Mouse (Mus musculus) CH12.LX (cell line): ENCODE data around the gene Gbp5. TPM values are rescaled to one million over a fixed set of nuclear protein-coding genes. Genes with fewer than 3 reads are reported as not detected.

Source experiments
- DNase-seq: peaks from one replicate; pipeline ENCODE4 v3.0.0-alpha.2; 2013; ENCODE audit errors: extremely low read depth
- H3K27ac ChIP-seq: 2 replicates; pipeline ENCODE4 v1.5.1; 2012; ENCODE audit warnings: low read depth, mild to moderate bottlenecking, control low read depth, moderate library complexity; ENCODE audit not compliant: insufficient read depth
- H3K27me3 ChIP-seq: replicated peaks from 2 replicates; pipeline ENCODE3; 2012; ENCODE audit warnings: inconsistent platforms
- H3K36me3 ChIP-seq, 2 experiments: replicated peaks in 1 of 2; 2 replicates each; pipeline versions ENCODE3 to v1.6.1; 2012; ENCODE audit warnings: inconsistent platforms in 1 of 2, low read length in 1 of 2, mild to moderate bottlenecking in 1 of 2, mixed read lengths in 1 of 2, moderate library complexity in 1 of 2; ENCODE audit not compliant: control insufficient read depth in 1 of 2, insufficient read depth in 1 of 2
- H3K4me1 ChIP-seq, 2 experiments: 2 replicates each; pipeline ENCODE4 v1.6.1; 2012; ENCODE audit warnings: inconsistent platforms in 1 of 2, moderate library complexity in 1 of 2; ENCODE audit not compliant: insufficient read depth in 2 of 2, control insufficient read depth in 1 of 2
- H3K4me2 ChIP-seq: 2 replicates; pipeline ENCODE4 v1.6.1; 2012; ENCODE audit warnings: low read depth, mild to moderate bottlenecking, control low read depth; ENCODE audit not compliant: poor library complexity, insufficient read depth, severe bottlenecking
- H3K4me3 ChIP-seq, 3 experiments: fragments of 150-350 bp in 1 of 3; sonication (generic) in 1 of 3; replicated peaks in 1 of 3; 2 replicates each; pipeline versions ENCODE3 to v1.5.1; 2011 to 2012; ENCODE audit warnings: low read depth in 2 of 3, low read length in 2 of 3, mild to moderate bottlenecking in 2 of 3, moderate library complexity in 2 of 3, control low read depth in 1 of 3, improper control_type of control experiment in 1 of 3, inconsistent platforms in 1 of 3, mixed read lengths in 1 of 3; ENCODE audit not compliant: poor library complexity in 1 of 3
- H3K79me2 ChIP-seq: replicated peaks from 2 replicates; pipeline ENCODE4 v1.6.1; 2012; ENCODE audit warnings: mild to moderate bottlenecking, moderate library complexity; ENCODE audit not compliant: control insufficient read depth, poor library complexity, insufficient read depth, severe bottlenecking; ENCODE audit errors: extremely low read depth
- H3K9ac ChIP-seq: 2 replicates; pipeline ENCODE4 v1.6.1; 2012; ENCODE audit warnings: low read depth, mild to moderate bottlenecking, control low read depth, moderate library complexity; ENCODE audit not compliant: insufficient read depth
- H3K9me3 ChIP-seq: replicated peaks from 2 replicates; pipeline ENCODE3; 2012; ENCODE audit warnings: low read length, inconsistent platforms, mixed read lengths
- BHLHE40 ChIP-seq: IDR thresholded peaks from 2 replicates; pipeline ENCODE4 v1.6.1; 2011; ENCODE audit warnings: mild to moderate bottlenecking, low read depth, low read length, improper control_type of control experiment
- CHD1 ChIP-seq: IDR thresholded peaks from 2 replicates; pipeline ENCODE4 v1.6.1; 2012; ENCODE audit warnings: low read depth, low read length, improper control_type of control experiment, inconsistent platforms
- CHD2 ChIP-seq: IDR thresholded peaks from 2 replicates; pipeline ENCODE4 v1.6.1; 2011; ENCODE audit warnings: low read length, improper control_type of control experiment
- CTCF ChIP-seq, 2 experiments: IDR thresholded peaks in 1 of 2; conservative IDR thresholded peaks in 1 of 2; 2 replicates each; pipeline ENCODE4 v1.5.1; 2011 to 2012; ENCODE audit warnings: low read depth in 2 of 2, low read length in 2 of 2, improper control_type of control experiment in 1 of 2, inconsistent platforms in 1 of 2, mild to moderate bottlenecking in 1 of 2, moderate library complexity in 1 of 2
- ELF1 ChIP-seq: IDR thresholded peaks from 2 replicates; pipeline ENCODE4 v1.6.1; 2014; ENCODE audit warnings: low read depth, mild to moderate bottlenecking, inconsistent platforms, low read length, improper control_type of control experiment
- ETS1 ChIP-seq: conservative IDR thresholded peaks from 2 replicates; pipeline ENCODE4 v1.6.1; 2012; ENCODE audit warnings: low read depth, mild to moderate bottlenecking, inconsistent platforms, low read length, improper control_type of control experiment, moderate library complexity
- IRF4 ChIP-seq: IDR thresholded peaks from 2 replicates; pipeline ENCODE4 v1.6.1; 2014; ENCODE audit warnings: low read depth, mild to moderate bottlenecking, inconsistent platforms, low read length, improper control_type of control experiment
- JUND ChIP-seq: conservative IDR thresholded peaks from 2 replicates; pipeline ENCODE4 v1.6.1; 2011; ENCODE audit warnings: low read depth, low read length, improper control_type of control experiment
- KAT2A ChIP-seq: IDR thresholded peaks from 2 replicates; pipeline ENCODE4 v1.6.1; 2012; ENCODE audit warnings: low read length, improper control_type of control experiment, inconsistent platforms; ENCODE audit not compliant: insufficient replicate concordance
- MAFK ChIP-seq: IDR thresholded peaks from 2 replicates; pipeline ENCODE4 v1.6.1; 2011; ENCODE audit warnings: low read length, improper control_type of control experiment; ENCODE audit not compliant: insufficient replicate concordance
- MAZ ChIP-seq: IDR thresholded peaks from 2 replicates; pipeline ENCODE4 v1.6.1; 2012; ENCODE audit warnings: low read depth, mild to moderate bottlenecking, inconsistent platforms, low read length, improper control_type of control experiment, moderate library complexity
- MEF2A ChIP-seq: IDR thresholded peaks from 2 replicates; pipeline ENCODE4 v1.6.1; 2014; ENCODE audit warnings: low read depth, mild to moderate bottlenecking, inconsistent platforms, low read length, improper control_type of control experiment, borderline replicate concordance
- MYC ChIP-seq: IDR thresholded peaks from 2 replicates; pipeline ENCODE4 v1.6.1; 2011; ENCODE audit warnings: low read depth, mild to moderate bottlenecking, improper control_type of control experiment, low read length
- NRF1 ChIP-seq: IDR thresholded peaks from 2 replicates; pipeline ENCODE4 v1.6.1; 2014; ENCODE audit warnings: low read depth, mild to moderate bottlenecking, inconsistent platforms, low read length, improper control_type of control experiment, moderate library complexity
- POLR2A ChIP-seq: IDR thresholded peaks from 2 replicates; pipeline ENCODE4 v1.6.1; 2011; ENCODE audit warnings: low read depth, mild to moderate bottlenecking, improper control_type of control experiment, low read length
- POLR2AphosphoS2 ChIP-seq: IDR thresholded peaks from 2 replicates; pipeline ENCODE4 v1.6.1; 2011; ENCODE audit warnings: low read depth, low read length, improper control_type of control experiment
- RAD21 ChIP-seq: IDR thresholded peaks from 2 replicates; pipeline ENCODE4 v1.6.1; 2011; ENCODE audit warnings: low read depth, mild to moderate bottlenecking, low read length, improper control_type of control experiment, moderate library complexity
- RCOR1 ChIP-seq: conservative IDR thresholded peaks from 2 replicates; pipeline ENCODE4 v1.6.1; 2012; ENCODE audit warnings: low read depth, mild to moderate bottlenecking, inconsistent platforms, low read length, improper control_type of control experiment
- SIN3A ChIP-seq: IDR thresholded peaks from 2 replicates; pipeline ENCODE4 v1.6.1; 2012; ENCODE audit warnings: low read length, improper control_type of control experiment, inconsistent platforms
- SMC3 ChIP-seq: IDR thresholded peaks from 2 replicates; pipeline ENCODE4 v1.6.1; 2011; ENCODE audit warnings: low read depth, low read length, improper control_type of control experiment
- UBTF ChIP-seq: IDR thresholded peaks from 2 replicates; pipeline ENCODE4 v1.6.1; 2012; ENCODE audit warnings: low read depth, mild to moderate bottlenecking, inconsistent platforms, low read length, improper control_type of control experiment, moderate library complexity
- ZC3H11A ChIP-seq: IDR thresholded peaks from 2 replicates; pipeline ENCODE4 v1.6.1; 2012; ENCODE audit warnings: low read depth, mild to moderate bottlenecking, inconsistent platforms, low read length, improper control_type of control experiment
- ZNF384 ChIP-seq: IDR thresholded peaks from 2 replicates; pipeline ENCODE4 v1.6.1; 2012; ENCODE audit warnings: low read depth, low read length, improper control_type of control experiment, inconsistent platforms
- dilution Hi-C: fragments of 300-500 bp; cut with MboI; formaldehyde crosslinking; loops from 2 replicates; pipeline ENCODE4 v1.14.3; 2020; ENCODE audit warnings: low sequenced_read_pairs; ENCODE audit not compliant: extremely low pct_unique_long_range_greater_than_20kb, extremely low pct_ligation_motif_present
- in situ Hi-C: fragments of 300-500 bp; cut with MboI; formaldehyde crosslinking; loops from 3 replicates; pipeline ENCODE4 v1.14.3; 2019; ENCODE audit warnings: low sequenced_read_pairs, low pct_ligation_motif_present, low pct_unique_long_range_greater_than_20kb, mixed read lengths
- polyA plus RNA-seq: library from polyadenylated mRNA; unstranded; fragments of >175 nt; gene quantifications from 2 replicates; pipeline ENCODE4 v1.2.1, GENCODE M21; 2012; ENCODE audit warnings: low read depth; ENCODE audit not compliant: insufficient read length
- total RNA-seq, 2 experiments: library from RNA; depleted of rRNA; stranded (reverse); fragments of 300-350 nt in 1 of 2; fragments of >200 nt in 1 of 2; gene quantifications; 2 replicates each; pipeline ENCODE4 v1.2.3; 2012 to 2014

The Gbp5 gene
- total and polyA plus RNA-seq, 3 experiments = 1.3 to 16.1 (median 4.8) TPM

DNA sequence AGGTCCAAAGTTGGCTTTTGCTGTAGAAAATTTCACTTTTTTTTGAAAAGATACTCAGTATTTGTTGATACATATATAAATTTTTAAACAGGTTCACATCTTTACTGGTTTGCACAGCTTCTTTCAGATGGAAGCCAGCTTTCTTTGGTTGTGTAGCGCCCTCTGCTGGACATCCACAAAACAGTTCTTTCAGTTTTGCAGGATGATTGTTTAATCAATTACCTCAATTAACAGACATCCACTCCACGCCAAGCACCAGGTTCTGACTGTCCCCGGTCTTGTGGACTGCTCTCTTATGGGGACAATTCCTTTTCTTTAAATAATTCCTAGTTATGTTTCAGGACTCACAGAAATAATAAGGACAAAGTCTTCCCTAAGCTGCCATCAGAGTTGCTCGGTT, 17.9 kb upstream of the Gbp5 start:
- Histone ChIP-seq H3K4me2 (peak overlapping the region; percentile 93), H3K9ac (no peak overlapping the region), H3K9me3 (no peaks in the 10 kb centered on the region), H3K27ac (no peak overlapping the region), H3K4me3 (no peak overlapping the region), H3K4me1 (peaks cover 5 to 18% of the 10 kb centered on the region in 2 experiments; a peak in 3 of 4 replicates), H3K27me3 (peaks cover 2% of the 10 kb centered on the region), H3K36me3 (no peaks in the 10 kb centered on the region), H3K79me2 (no peaks in the 10 kb centered on the region)
- dilution Hi-C loops = loop anchor here (25.0 kb wide), 1 partner anchor 236 kb away; the partner anchor contains the start of gene Kyat3
- DNase-seq = peak; percentile 85
- TF ChIP-seq ZNF384 (no peak), MYC (no peak), ELF1 (no peak), JUND (no peak; the same call in 1 of the 2 replicates), ETS1 (no peak), ZC3H11A (peak; percentile 79), SMC3 (peak; percentile 88), MAFK (no peak), RAD21 (peak; percentile 99), NRF1 (no peak), MAZ (no peak), CTCF (conservative IDR thresholded peaks at IDR 0.05 in 1 of 2, IDR thresholded peaks at IDR 0.05 in 1 of 2; ENCODE audit: low read depth in 2 of 2, low read length in 2 of 2) (peak; percentile 92 to 98), KAT2A (no peak)
- in situ Hi-C loops = loop anchor here (10.0 kb wide), 1 partner anchor 591 kb away; no protein-coding TSS in a partner anchor

DNA sequence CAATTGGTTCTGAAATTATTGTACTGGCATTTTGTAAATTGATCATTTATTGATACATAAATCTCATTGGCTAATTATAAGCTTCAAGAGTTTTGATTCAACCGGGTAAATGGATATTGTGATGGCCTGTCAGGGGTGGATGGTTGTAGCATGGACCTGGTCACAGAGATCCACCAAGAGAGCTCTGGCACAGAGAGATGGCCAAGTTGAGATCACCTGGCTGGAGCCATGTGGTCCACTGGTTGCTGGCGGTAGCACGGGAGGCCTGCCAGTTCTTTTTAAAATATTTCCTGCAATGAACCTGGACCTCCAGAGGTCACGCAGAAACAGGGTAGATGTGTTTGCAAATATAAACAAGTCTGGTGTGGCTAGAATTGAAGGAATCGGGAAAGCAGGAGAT, 15.9 kb upstream of the Gbp5 start:
- no peaks in the 10 kb centered on the region for H3K36me3 ChIP-seq
- H3K4me1 ChIP-seq = peaks cover 5 to 13% of the 10 kb centered on the region in 2 experiments; a peak in 3 of 4 replicates
- H3K4me2 ChIP-seq = no peak overlapping the region
- H3K9me3 ChIP-seq = no peaks in the 10 kb centered on the region
- no peak overlapping the region for H3K27ac ChIP-seq
- in situ Hi-C loops (loop anchor here (10.0 kb wide), 1 partner anchor 593 kb away; no protein-coding TSS in a partner anchor), dilution Hi-C loops (loop anchor here (25.0 kb wide), 1 partner anchor 234 kb away; the partner anchor contains the start of gene Kyat3)
- H3K79me2 ChIP-seq = no peaks in the 10 kb centered on the region
- no peak for DNase-seq
- no peak overlapping the region for H3K4me3 ChIP-seq
- H3K9ac ChIP-seq = no peak overlapping the region
- H3K27me3 ChIP-seq = peaks cover 2% of the 10 kb centered on the region
- TF ChIP-seq ZNF384 = no peak
- no peak for TF ChIP-seq UBTF
- TF ChIP-seq SIN3A = no peak
- no peak for TF ChIP-seq IRF4
- TF ChIP-seq ELF1 = no peak
- no peak for TF ChIP-seq POLR2AphosphoS2
- no peak for TF ChIP-seq MEF2A
- TF ChIP-seq KAT2A = no peak
- TF ChIP-seq CTCF (conservative IDR thresholded peaks at IDR 0.05 in 1 of 2, IDR thresholded peaks at IDR 0.05 in 1 of 2; ENCODE audit: low read depth in 2 of 2, low read length in 2 of 2) = no peak
- TF ChIP-seq POLR2A = no peak
- TF ChIP-seq CHD1 = no peak
- TF ChIP-seq RAD21 = no peak
- no peak for TF ChIP-seq JUND
- no peak for TF ChIP-seq MYC
- no peak for TF ChIP-seq CHD2
- no peak for TF ChIP-seq BHLHE40
- no peak for TF ChIP-seq RCOR1
